Mouse (Mus musculus) heart, postnatal 36 days (tissue): ENCODE results near the gene Tnfaip1. TPM values are rescaled to one million over a fixed set of nuclear protein-coding genes. Genes with fewer than 3 reads are reported as not detected.
"Not testable (repeated sequence)": the region's sequence is repeated elsewhere in the genome, so short reads cannot be mapped to it uniquely, and the experiment has no call there.

Experiments used
- DNase-seq, 2 experiments: peaks; one replicate each; pipeline ENCODE4 v3.0.0; 2021 to 2022
- intact Hi-C: fragments of 180-260 bp; cut with DNase I; formaldehyde crosslinking; loops from one replicate; pipeline ENCODE4 v1.15.1; 2025
- total RNA-seq, 2 experiments: library from RNA; stranded (reverse); gene quantifications; 2 replicates each; pipeline ENCODE4 v1.2.3; 2021

The Tnfaip1 gene
- total RNA-seq, result 10 to 100 TPM; 38.4 to 42.1 TPM

DNA sequence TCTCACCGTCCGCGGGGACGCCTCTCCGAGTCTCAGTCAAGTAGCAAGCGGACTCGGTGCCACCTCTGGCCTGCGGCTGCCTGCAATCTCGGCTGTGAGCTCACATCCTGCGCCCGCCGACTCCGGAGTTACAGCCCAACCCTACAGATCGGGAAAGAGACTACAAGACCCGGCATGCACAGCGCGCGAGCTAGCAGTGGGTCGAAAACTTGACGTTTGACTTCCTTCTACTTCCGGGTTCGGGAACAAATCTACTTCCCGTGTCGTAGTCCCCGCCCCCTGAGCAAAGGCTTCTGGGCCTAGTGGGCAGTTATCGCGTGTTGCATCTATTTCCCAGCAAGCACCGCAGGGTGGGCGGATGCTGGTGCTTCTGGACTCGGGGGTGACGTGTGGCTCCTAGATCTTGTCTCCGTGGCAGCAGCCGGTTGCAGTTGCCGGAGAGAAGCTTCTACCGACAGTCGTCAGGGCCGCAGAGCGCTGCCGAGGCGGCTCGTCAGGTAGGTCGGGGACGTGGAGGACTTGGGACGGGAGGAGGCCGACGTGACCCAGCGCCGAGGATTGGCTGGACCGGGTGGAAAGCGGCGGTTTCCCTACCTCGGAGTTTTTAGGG, at the start of gene Tnfaip1, which contains the start of gene Ift20:
Gene Tnfaip1, minus strand, starts transcription at position 253 of the 610 bp plus-strand sequence.
Gene Ift20, plus strand, starts transcription at position 282 of the 610 bp plus-strand sequence.
- DNase-seq, result peak; percentile 92 to 94
- intact Hi-C loops, result no loop called here

DNA sequence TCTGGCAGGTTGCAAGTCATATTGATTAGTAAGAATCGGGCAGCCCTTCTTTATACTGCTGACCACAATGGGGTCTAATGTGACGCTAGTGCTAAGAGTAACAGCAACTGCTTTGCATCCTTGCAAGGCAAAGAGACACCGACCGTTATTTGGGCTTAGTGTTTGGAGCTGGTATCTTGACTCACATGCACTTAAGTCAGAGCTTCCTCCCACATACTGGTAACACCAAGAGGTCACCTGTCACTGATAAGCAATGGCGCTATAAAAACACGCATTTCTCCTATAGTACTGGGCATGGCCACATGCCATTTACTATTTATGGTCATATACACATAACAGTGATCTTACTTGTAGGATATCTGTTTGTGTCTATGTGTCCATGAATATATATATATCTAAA, 46.7 kb upstream of the Tnfaip1 start:
- no peak for DNase-seq
- intact Hi-C loops, result no loop called here

DNA sequence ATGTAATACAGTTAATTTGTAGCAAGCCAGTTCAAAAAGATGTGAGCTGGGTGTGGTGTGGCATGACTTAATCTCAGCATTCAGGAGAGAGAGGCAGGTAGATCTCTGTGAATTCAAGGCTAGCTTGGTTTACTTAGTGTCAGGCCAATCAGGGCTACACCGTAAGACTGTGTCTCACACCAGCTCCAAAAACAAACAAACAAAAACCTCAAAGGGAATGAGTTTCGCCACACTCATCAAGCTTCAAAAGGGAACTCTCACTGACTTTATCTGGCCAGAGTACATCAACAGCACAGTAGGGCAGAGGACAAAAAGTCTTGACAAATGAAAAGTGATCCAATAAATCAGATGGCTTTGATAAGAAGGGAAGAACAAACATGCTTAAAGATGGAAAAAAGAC, 38.8 kb upstream of the Tnfaip1 start:
- intact Hi-C loops, result no loop called here
- DNase-seq, result no peak

DNA sequence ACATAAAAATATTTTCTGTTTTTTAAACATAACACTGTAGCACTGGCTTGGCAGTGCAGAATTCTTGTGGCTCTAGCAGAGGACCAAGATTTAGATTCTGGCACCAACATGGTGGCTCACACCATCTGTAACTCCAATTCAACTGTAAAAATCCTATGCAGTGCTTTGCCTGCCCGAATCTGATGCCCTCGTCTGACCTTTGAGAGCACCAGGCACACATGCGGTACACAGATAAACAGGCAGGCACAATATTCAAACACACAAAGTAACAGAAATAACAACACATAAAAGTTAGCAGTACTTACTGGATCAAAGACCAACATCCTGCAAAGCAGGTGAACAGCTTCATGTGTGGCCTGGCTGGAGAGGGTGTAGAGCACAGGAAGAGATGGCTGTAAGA, 38.4 kb upstream of the Tnfaip1 start:
- intact Hi-C loops, result no loop called here
- no peak for DNase-seq

- DNase-seq, intact Hi-C loops: not testable (repeated sequence)
Measured at GRCm38 (mm10) chr11:78574031-78574430, 37.9 kb upstream of the Tnfaip1 start.

DNA sequence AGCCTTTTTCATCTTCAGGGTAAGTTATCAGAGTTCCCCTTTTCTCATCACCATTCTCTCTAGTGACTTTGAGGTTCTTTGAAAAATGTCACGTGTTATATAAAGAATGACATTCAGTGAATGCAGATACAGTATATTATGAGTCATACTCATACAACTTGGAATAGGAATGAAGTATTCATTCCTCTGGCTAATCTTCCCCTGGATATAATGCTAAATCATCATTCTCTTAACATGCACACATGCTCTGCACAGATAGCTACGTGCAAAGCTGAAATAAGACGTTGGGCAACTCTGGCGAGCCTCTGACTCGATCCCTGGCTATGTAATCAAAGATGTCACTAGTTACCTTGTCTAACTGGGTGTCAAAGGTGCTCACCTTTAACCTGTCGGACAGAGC, 35.7 kb upstream of the Tnfaip1 start:
- no peak for DNase-seq
- intact Hi-C loops, result no loop called here

DNA sequence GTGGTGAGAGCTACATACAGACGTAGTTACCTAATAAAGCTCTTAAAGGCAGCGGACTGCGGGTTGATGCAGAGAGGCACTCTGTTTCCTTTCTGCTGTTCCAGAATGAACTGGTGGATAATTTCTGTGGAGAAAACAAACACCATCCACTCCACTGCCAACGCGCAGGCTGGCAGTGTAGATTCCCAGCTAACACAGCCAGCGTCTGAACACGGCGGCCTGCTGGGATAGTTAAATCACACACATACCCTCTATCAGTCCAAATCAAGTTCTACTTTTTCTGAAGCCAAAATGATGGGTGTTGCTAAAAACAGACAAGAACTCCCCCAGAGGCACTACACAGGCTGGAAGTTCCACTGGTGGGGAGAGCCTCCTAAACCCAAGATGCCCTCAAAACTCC, 35.3 kb upstream of the Tnfaip1 start:
- intact Hi-C loops, result no loop called here
- no peak for DNase-seq

GRCm38 (mm10) chr11:78569806-78570205, 33.7 kb upstream of the Tnfaip1 start:
- intact Hi-C loops, result loop anchor here (5.0 kb wide), 1 partner anchor 127 kb away; the partner anchor contains the start of gene Nlk
- DNase-seq, result no peak

DNA sequence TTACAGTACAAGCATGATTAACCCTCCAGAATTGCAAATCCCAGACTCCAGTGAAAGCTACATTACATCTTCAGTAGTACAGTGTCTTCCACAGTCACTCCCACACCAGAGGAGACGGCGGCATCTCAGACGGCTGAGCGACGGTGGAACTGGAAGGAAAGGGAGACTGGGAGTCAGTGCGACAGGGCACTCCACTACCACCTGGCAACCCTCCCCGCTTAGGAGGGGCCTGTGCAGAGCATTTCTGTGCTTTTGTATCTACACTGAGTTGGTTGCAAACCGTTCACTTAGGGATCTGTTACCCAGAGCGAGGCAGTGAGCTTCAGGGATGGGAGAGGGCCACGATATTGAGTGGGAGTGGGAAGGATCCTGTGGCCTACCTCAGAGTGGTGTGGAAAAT, 32.7 kb upstream of the Tnfaip1 start:
- intact Hi-C loops, result loop anchor here (5.0 kb wide), 1 partner anchor 128 kb away; the partner anchor contains the start of gene Nlk
- DNase-seq, result no peak

DNA sequence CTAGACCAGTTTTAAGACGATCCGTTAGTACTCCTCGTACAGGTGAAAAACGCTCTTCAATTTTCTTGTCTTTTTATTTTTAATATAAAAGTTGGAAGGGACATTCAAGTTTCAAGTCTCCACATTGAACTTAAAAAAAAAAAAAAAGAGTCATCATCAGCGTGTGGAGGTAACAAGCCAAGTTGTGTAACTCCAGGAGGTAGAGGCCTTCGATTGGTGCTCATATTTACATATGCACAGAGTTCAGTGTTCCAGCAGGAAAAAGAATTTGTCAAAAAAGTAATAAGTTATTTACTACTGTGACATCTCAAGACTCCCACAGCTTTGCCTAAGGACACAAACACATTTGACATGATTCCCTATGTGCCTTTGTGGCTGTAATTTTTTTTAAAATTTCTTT, 31.5 kb upstream of the Tnfaip1 start:
- intact Hi-C loops, result loop anchor here (5.0 kb wide), 1 partner anchor 130 kb away; the partner anchor contains the start of gene Nlk
- DNase-seq, result no peak

DNA sequence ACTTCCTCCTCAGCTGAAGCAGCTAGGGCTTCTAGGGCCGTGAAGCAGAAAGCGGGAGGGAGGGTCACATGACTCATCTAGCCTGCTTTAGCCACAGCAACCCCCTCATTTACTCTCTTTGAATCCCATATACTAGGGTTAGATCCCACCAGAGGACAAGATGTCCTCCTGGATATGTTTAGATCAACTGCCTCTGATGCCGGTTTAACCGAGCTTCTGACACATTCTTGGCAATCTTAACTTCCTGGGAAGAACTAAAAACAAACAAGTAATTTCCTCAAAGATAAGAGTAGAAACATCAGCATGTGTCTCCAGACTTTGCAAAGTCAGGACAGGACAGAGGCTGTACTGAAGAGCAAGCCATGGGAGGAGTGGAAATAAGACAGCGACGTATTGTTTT, 30.6 kb upstream of the Tnfaip1 start:
- DNase-seq, result peak; percentile 26 to 48
- intact Hi-C loops, result loop anchor here (5.0 kb wide), 1 partner anchor 131 kb away; the partner anchor contains the start of gene Nlk

GRCm38 (mm10) chr11:78560447-78560846, 24.3 kb upstream of the Tnfaip1 start:
- intact Hi-C loops, result loop anchor here (1.0 kb wide), 1 partner anchor 262 kb away; no protein-coding TSS in a partner anchor
- DNase-seq, result peak; percentile 67 to 70

- DNase-seq, result no peak
- intact Hi-C loops, result loop anchor here (10.0 kb wide), 1 partner anchor 398 kb away; no protein-coding TSS in a partner anchor
Measured at GRCm38 (mm10) chr11:78557241-78557640, 21.1 kb upstream of the Tnfaip1 start.

GRCm38 (mm10) chr11:78556070-78556469, 19.9 kb upstream of the Tnfaip1 start:
- intact Hi-C loops, result loop anchor here (10.0 kb wide), 1 partner anchor 399 kb away; no protein-coding TSS in a partner anchor
- DNase-seq, result no peak

DNA sequence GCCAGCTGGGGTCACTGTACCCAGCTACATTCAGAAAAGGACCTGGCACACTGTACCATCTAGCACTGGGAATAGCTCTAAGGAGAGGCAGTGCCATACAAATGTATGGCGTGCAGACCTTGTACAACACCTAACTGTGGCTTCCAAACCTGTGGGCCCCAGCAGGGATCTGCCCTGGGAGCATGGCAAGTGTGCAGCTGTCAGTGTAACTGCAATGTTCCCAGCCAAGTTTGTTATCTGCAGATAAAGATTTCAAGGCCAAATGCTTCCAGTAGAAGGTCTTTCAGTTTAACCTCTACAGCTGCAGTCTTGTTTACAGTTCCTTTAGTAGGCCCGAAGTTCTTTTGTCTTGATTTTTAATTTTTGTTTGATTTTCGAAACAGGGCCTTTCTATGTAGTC, 19.5 kb upstream of the Tnfaip1 start:
- DNase-seq, result no peak

GRCm38 (mm10) chr11:78551059-78551398, 14.9 kb upstream of the Tnfaip1 start:
- intact Hi-C loops, result loop anchor here (10.0 kb wide), 1 partner anchor 404 kb away; no protein-coding TSS in a partner anchor
- DNase-seq, result no peak

More for the DNA sequence above, 19.5 kb upstream of the Tnfaip1 start:
- intact Hi-C loops, result loop anchor here (10.0 kb wide), 1 partner anchor 399 kb away; no protein-coding TSS in a partner anchor

GRCm38 (mm10) chr11:78550168-78551058, 14.3 kb upstream of the Tnfaip1 start, which contains the start of gene Tmem97:
Gene Tmem97, minus strand, starts transcription at chr11:78550777.
- peak; percentile 90 to 91 for DNase-seq
- intact Hi-C loops, result loop anchor here (10.0 kb wide), 1 partner anchor 404 kb away; no protein-coding TSS in a partner anchor

- intact Hi-C loops, result no loop called here
- DNase-seq, result no peak
Measured at GRCm38 (mm10) chr11:78549491-78549987, 13.4 kb upstream of the Tnfaip1 start.

DNA sequence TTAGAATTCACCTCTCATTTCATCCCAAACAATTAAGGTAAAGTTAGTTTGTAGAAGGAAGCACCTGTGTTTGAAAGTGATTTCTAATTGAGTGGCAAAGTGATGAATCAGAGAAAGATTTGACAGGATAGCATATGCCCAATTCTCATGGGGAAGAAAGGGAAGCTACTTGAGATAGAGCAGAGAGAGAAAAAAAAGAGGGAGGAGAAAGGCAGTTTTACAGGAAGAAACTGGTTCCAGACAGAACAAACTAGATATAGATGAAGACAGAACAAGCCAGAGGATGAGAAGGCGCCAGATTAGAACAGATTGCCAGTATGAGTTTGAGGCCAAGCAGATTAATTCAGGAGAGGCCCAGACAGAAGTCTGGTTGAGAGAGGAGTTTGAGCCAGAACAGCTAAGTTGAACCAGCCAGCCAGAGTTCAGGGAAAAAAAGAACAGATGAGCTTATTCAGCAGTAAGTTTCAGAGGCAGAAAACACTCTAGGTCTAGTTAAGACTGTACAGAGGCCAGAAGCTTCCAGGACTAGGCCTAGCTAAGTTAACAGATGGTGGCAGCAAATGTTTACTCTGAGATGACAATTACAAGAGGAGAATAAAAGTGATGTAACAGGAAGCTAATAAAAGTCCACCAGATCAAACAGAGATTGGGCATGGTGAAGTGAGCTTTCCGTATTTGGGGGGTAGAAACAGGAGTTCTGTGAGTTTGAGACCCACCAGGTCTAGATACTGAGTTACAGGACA, 11.8 kb upstream of the Tnfaip1 start:
- DNase-seq, result no peak
- intact Hi-C loops, result no loop called here

DNA sequence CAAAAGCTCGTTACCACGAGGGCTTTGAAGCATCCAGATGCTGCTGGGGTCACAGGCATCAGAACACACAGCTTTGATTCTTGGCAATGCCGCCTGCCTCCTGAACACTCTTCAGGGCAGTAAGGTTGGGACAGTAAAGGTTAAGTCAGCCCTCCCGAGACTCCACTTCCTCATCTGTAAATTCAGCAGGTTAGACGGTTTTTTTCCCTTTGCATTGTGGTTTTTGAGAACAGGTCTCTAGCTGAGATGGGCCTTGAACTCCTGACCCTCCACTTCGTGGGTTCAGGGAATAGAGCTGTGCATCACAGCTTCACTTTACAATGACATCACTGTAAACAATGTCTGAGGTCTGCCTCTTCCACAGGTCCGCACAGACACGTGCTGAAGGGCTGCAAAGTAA, 9.0 kb upstream of the Tnfaip1 start:
- intact Hi-C loops, result no loop called here
- DNase-seq, result no peak
